Mouse (Mus musculus) testis, adult 2 months (tissue): ENCODE results near the gene Mgat5b.

Experiments used
- CTCF ChIP-seq: fragments of 200-500 bp; IDR thresholded peaks from 2 replicates; pipeline ENCODE4 v1.5.1; 2012; ENCODE audit warnings: low read depth, mild to moderate bottlenecking, inconsistent platforms, low read length, moderate library complexity; ENCODE audit not compliant: control insufficient read depth, insufficient read depth, insufficient replicate concordance
- POLR2A ChIP-seq: fragments of 200-500 bp; IDR thresholded peaks from 2 replicates; pipeline ENCODE4 v1.6.1; 2012; ENCODE audit warnings: low read depth, mild to moderate bottlenecking, inconsistent platforms, low read length, moderate library complexity; ENCODE audit not compliant: control insufficient read depth

- TF ChIP-seq POLR2A: no peak
- no peak for TF ChIP-seq CTCF
Observed at GRCm38 (mm10) chr11:116887136-116887535, 31.5 kb upstream of the Mgat5b start.
